In genomic region chr5:148616426-148616825, GRCm38 (mm10) we compare ENCODE assay signal across 15 mouse cellular contexts.
DNase-seq lines count a peak whose midpoint lies in the region; ATAC-seq and TF ChIP-seq lines count a peak whose summit lies in the region.
"Had no signal": no experiment of that assay in that cellular context is flagged by ENCODE, and none has a peak within 500 bp of the region (broad histone marks: within the 10 kb centered on the region; RNA-seq: fewer than 3 reads in every experiment).

No protein-coding gene starts in this region.

- no peak overlapping the region for H3K4me3 ChIP-seq in intestine, embryonic 16.5 days (ENCODE audit: low read length)
- H3K4me3 ChIP-seq in intestine, postnatal 0 days (ENCODE audit: low read depth, low read length) = no peak overlapping the region
- no peak overlapping the region for H3K4me3 ChIP-seq in embryonic facial prominence, embryonic 12.5 days
- H3K4me3 ChIP-seq in hindbrain, embryonic 10.5 days = no peak overlapping the region
- no peak overlapping the region for H3K4me3 ChIP-seq in limb, embryonic 13.5 days
- H3K4me3 ChIP-seq: left cerebral cortex, adult 2 months; megakaryocyte, embryonic 14.5 days had no signal

- no peak for DNase-seq in hindbrain, embryonic 10.5 days (ENCODE audit: low spot score)
- DNase-seq in embryo, embryonic 10 days (ENCODE audit: low spot score) = no peak
- DNase-seq in urinary bladder, postnatal 4 days (ENCODE audit: low spot score in 2 of 2) = no peak
- DNase-seq in natural killer cell, adult 2 months (ENCODE audit: low spot score in 2 of 2) = no peak
- DNase-seq: adrenal gland, postnatal 10 days; thymus, postnatal 14 days had no signal

- H3K9ac ChIP-seq in intestine, embryonic 16.5 days (ENCODE audit: low read depth, low read length) = no peak overlapping the region
- no peak overlapping the region for H3K9ac ChIP-seq in intestine, postnatal 0 days (ENCODE audit: low read depth, low read length)
- no peak overlapping the region for H3K9ac ChIP-seq in embryonic facial prominence, embryonic 12.5 days
- 0 out of 2 replicates have a peak overlapping the region, but pooled peaks have one; percentile 25 for H3K9ac ChIP-seq in limb, embryonic 13.5 days

- H3K4me1 ChIP-seq in intestine, embryonic 16.5 days (ENCODE audit: control insufficient read depth, insufficient read depth, low read length) = no peaks in the 10 kb centered on the region
- H3K4me1 ChIP-seq in intestine, postnatal 0 days (replicated peaks; ENCODE audit: control insufficient read depth, insufficient read depth, low read length) = no peaks in the 10 kb centered on the region
- H3K4me1 ChIP-seq in embryonic facial prominence, embryonic 12.5 days = peaks cover 10% of the 10 kb centered on the region
- H3K4me1 ChIP-seq in hindbrain, embryonic 10.5 days (replicated peaks) = peaks cover 17% of the 10 kb centered on the region
- H3K4me1 ChIP-seq in limb, embryonic 13.5 days = peaks cover 11% of the 10 kb centered on the region
- H3K4me1 ChIP-seq: megakaryocyte, embryonic 14.5 days had no signal

- no peaks in the 10 kb centered on the region for H3K9me3 ChIP-seq in intestine, embryonic 16.5 days (ENCODE audit: control insufficient read depth, low read length)
- H3K9me3 ChIP-seq in intestine, postnatal 0 days (ENCODE audit: control insufficient read depth) = no peaks in the 10 kb centered on the region
- H3K9me3 ChIP-seq in embryonic facial prominence, embryonic 12.5 days = no peaks in the 10 kb centered on the region
- peaks cover 12% of the 10 kb centered on the region; the same call in 1 of the 2 replicates for H3K9me3 ChIP-seq in hindbrain, embryonic 10.5 days
- H3K9me3 ChIP-seq in limb, embryonic 13.5 days = peaks cover 8% of the 10 kb centered on the region

- WGBS in intestine, embryonic 16.5 days = 73% methylated on average over 3 of the region's 3 CpGs
- 75% methylated on average over 3 of the region's 3 CpGs for WGBS in intestine, postnatal 0 days
- 87% methylated on average over 3 of the region's 3 CpGs for WGBS in embryonic facial prominence, embryonic 12.5 days
- WGBS in hindbrain, embryonic 10.5 days = 85% methylated on average over 3 of the region's 3 CpGs
- WGBS in limb, embryonic 13.5 days = 83% methylated on average over 3 of the region's 3 CpGs

- peak overlapping the region; percentile 15; the same call in 1 of the 2 replicates for H3K27ac ChIP-seq in intestine, embryonic 16.5 days (ENCODE audit: low read length)
- H3K27ac ChIP-seq in intestine, postnatal 0 days (ENCODE audit: low read depth, low read length) = no peak overlapping the region
- 0 out of 2 replicates have a peak overlapping the region, but pooled peaks have one; percentile 38 for H3K27ac ChIP-seq in embryonic facial prominence, embryonic 12.5 days
- peak overlapping the region; percentile 85 for H3K27ac ChIP-seq in hindbrain, embryonic 10.5 days
- H3K27ac ChIP-seq in limb, embryonic 13.5 days = no peak overlapping the region; the same call in 1 of the 2 replicates
- H3K27ac ChIP-seq: left cerebral cortex, adult 2 months had no signal

- H3K27me3 ChIP-seq in intestine, embryonic 16.5 days (replicated peaks; ENCODE audit: control insufficient read depth, insufficient read depth, low read length) = no peaks in the 10 kb centered on the region
- no peaks in the 10 kb centered on the region for H3K27me3 ChIP-seq in intestine, postnatal 0 days (replicated peaks; ENCODE audit: control insufficient read depth, insufficient read depth, low read length)
- H3K27me3 ChIP-seq in embryonic facial prominence, embryonic 12.5 days = no peaks in the 10 kb centered on the region
- no peaks in the 10 kb centered on the region for H3K27me3 ChIP-seq in hindbrain, embryonic 10.5 days (ENCODE audit: insufficient read depth, poor library complexity, severe bottlenecking)
- H3K27me3 ChIP-seq in limb, embryonic 13.5 days = no peaks in the 10 kb centered on the region
- H3K27me3 ChIP-seq: megakaryocyte, embryonic 14.5 days had no signal

- ATAC-seq in intestine, embryonic 16.5 days = no peak
- ATAC-seq in intestine, postnatal 0 days = no peak
- no peak for ATAC-seq in embryonic facial prominence, embryonic 12.5 days (ENCODE audit: insufficient number of reproducible peaks, insufficient read depth, low FRiP score, low TSS enrichment)
- peak; percentile 22; the same call in 1 of the 2 replicates for ATAC-seq in limb, embryonic 13.5 days (ENCODE audit: low FRiP score, low read depth)

- TF ChIP-seq CTCF in intestine, postnatal 0 days (IDR thresholded peaks at IDR 0.05; ENCODE audit: low read depth) = no peak

- no peaks in the 10 kb centered on the region for H3K36me3 ChIP-seq in intestine, embryonic 16.5 days (ENCODE audit: control insufficient read depth, insufficient read depth, low read length)
- no peaks in the 10 kb centered on the region for H3K36me3 ChIP-seq in intestine, postnatal 0 days (ENCODE audit: control insufficient read depth, insufficient read depth)
- H3K36me3 ChIP-seq in embryonic facial prominence, embryonic 12.5 days = no peaks in the 10 kb centered on the region
- no peaks in the 10 kb centered on the region for H3K36me3 ChIP-seq in hindbrain, embryonic 10.5 days
- no peaks in the 10 kb centered on the region for H3K36me3 ChIP-seq in limb, embryonic 13.5 days
- H3K36me3 ChIP-seq: G1E had no signal

- H3K4me2 ChIP-seq in intestine, embryonic 16.5 days (ENCODE audit: low read depth, low read length) = no peak overlapping the region
- H3K4me2 ChIP-seq in intestine, postnatal 0 days (replicated peaks; ENCODE audit: low read depth) = no peak overlapping the region
- no peak overlapping the region for H3K4me2 ChIP-seq in embryonic facial prominence, embryonic 12.5 days (replicated peaks)
- no peak overlapping the region for H3K4me2 ChIP-seq in limb, embryonic 13.5 days (replicated peaks)
- H3K4me2 ChIP-seq: heart, embryonic 11.5 days; liver, embryonic 11.5 days had no signal

Comparison
In these comparisons a context has a peak if more than half of its experiments do, and no peak if none do; other contexts are left out.
1. H3K27ac ChIP-seq: peak in intestine, embryonic 16.5 days (single experiment), embryonic facial prominence, embryonic 12.5 days (single experiment) and hindbrain, embryonic 10.5 days (single experiment); none in intestine, postnatal 0 days (single experiment) and limb, embryonic 13.5 days (single experiment).